Mouse (Mus musculus) lung, adult 2 months (tissue): ENCODE data around the gene Rnf114. TPM values are rescaled to one million over a fixed set of nuclear protein-coding genes. Genes with fewer than 3 reads are reported as not detected.
A peak's percentile ranks its signal among the peaks of the same experiment; 100 is the strongest.

Experiments
- DNase-seq: peaks from one replicate; pipeline ENCODE4 v3.0.0; 2022
- H3K4me1 ChIP-seq: fragments of 200-500 bp; 2 replicates; pipeline ENCODE4 v1.6.1; 2011; ENCODE audit warnings: low read length; ENCODE audit not compliant: control insufficient read depth, insufficient read depth
- H3K4me3 ChIP-seq: fragments of 200-500 bp; replicated peaks from 2 replicates; pipeline ENCODE3; 2011; ENCODE audit warnings: low read depth, mild to moderate bottlenecking, control low read depth, low read length; ENCODE audit errors: extremely low read depth
- CTCF ChIP-seq: fragments of 200-500 bp; IDR thresholded peaks from 2 replicates; pipeline ENCODE4 v1.5.1; 2011; ENCODE audit warnings: mild to moderate bottlenecking, low read length, control low read depth; ENCODE audit not compliant: insufficient read depth
- POLR2A ChIP-seq: fragments of 200-500 bp; IDR thresholded peaks from 2 replicates; pipeline ENCODE4 v1.6.1; 2011; ENCODE audit warnings: low read depth, mild to moderate bottlenecking, control low read depth, low read length, borderline replicate concordance; ENCODE audit errors: extremely low read depth
- WGBS: fragments of 180-500 bp; shearing (Covaris S2); methylation state at CpG from one replicate; pipeline ENCODE4 v1.1.7; 2018; 5-methylcytosine and 5-hydroxymethylcytosine counted together
- polyA plus RNA-seq: library from polyadenylated mRNA; depleted of rRNA; stranded (reverse); fragments of >200 nt; gene quantifications from 2 replicates; pipeline ENCODE4 v1.2.3, GENCODE M21; 2012

Gene Rnf114
- polyA plus RNA-seq, 1 experiment, result 122 TPM

DNA sequence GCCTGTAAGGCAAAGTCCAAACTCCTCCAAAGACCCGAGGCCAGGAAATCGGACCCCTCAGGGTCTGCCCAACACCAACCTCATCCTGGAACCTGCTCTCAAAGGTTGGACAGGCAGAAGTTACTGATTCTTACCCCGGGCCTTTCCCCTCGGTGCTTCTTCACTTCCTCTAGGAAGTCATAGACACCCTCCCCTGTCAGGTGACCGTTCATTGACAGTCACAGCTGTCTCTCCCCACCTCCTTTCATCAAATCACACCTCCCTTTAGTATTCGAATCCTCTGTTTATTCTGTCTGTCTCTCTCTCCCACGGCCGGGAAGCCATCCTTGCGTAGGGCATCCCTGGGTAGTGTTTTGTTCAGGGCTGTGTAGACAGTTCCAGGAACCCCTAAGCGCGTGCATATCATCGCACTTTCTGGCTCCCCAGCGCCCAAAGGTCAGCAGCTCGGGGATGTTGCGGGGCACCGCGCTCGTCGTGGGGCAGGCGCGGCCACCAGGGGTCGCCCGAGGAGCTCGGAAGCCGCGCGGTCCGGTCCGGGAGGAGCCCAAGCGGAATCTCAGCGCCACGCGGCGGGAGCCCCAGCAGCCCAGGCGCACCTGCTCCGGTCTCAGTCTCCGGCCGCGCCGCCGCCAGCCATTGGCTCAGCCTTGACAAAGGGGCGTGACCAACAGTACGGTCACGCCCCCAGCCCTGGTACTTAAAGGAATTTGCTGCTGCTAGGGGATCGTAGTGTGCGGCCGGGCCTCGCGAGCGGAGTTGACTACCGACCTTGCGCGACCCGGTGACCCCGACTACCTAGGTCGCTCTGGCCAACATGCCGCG is 45.2 kb downstream of the Rnf114 start, which contains the start of gene Snai1:
TSS of gene Snai1 (plus strand) at position 720 of the 822 bp plus-strand sequence.
- WGBS, result 1% methylated on average over 57 of the region's 58 CpGs
- Histone ChIP-seq H3K4me3 (peak within 1 kb of the TSS; percentile 65), H3K4me1 (peaks cover 4% of the 10 kb centered on the region; the same call in 1 of the 2 replicates)
- peak; percentile 86 for DNase-seq
- TF ChIP-seq CTCF (no peak), POLR2A (peak; percentile 98)

DNA sequence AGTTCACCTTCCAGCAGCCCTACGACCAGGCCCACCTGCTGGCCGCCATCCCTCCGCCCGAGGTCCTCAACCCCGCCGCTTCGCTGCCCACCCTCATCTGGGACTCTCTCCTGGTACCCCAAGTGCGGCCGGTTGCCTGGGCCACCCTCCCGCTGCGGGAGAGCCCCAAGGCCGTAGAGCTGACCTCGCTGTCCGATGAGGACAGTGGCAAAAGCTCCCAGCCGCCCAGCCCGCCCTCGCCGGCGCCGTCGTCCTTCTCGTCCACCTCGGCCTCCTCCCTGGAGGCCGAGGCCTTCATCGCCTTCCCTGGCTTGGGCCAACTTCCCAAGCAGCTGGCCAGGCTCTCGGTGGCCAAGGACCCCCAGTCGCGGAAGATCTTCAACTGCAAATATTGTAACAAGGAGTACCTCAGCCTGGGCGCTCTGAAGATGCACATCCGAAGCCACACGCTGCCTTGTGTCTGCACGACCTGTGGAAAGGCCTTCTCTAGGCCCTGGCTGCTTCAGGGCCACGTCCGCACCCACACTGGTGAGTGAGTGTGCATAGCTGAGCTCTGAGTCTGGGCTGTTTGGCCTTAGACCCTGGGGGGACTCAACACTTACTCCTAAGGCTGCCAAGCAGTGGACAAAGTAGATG is 46.3 kb downstream of the Rnf114 start:
- peak; percentile 36 for DNase-seq
- Histone ChIP-seq H3K4me1 (peaks cover 15% of the 10 kb centered on the region; the same call in 1 of the 2 replicates), H3K4me3 (peak overlapping the region; percentile 65)
- no peak for TF ChIP-seq POLR2A
- TF ChIP-seq CTCF, result no peak
- WGBS, result 55% methylated on average over 33 of the region's 34 CpGs

DNA sequence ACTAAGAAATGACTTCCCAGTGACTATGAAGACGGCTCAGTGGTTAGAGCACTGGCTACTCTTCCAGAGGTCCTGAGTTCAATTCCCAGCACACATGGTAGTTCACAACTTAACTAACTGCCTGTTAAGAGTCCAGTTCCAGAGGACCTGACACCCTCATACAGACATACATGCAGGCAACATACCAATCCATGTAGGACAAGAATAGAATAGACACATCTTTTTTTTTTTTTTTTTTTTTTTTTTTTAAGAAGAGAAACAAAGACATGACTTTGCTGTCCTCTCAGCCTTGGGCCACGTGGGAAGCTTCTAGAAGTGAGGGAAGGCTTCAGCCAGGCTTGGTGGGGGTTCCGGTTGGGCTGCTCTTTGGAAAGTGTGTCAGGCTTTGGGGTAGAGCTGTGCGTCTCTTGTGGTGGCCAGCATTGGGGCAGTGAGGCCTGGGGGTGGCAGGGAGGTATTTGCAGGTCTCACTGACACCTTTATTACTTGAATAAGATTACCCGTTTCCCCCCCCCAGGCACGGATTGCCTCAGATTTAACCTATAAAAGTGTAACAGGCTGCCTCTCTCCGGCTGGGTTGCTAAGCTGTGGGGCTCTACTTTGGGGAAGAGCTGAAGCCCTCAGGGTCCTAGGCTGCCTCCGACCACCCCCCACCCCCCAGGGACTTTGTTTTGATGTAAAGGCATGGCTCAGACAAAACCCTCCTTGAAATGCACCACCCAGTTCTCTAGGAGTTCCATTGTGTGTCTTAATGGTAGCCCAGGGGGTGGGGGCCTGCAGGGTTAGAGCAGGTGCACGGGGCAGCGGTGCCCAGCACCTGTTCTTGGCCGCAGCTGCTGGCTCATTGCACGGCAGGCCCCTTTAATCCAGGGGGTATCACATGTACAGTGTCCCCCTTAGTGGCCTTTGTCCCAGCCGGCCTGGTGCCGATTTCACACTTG is 47.4 kb downstream of the Rnf114 start:
- TF ChIP-seq POLR2A, result no peak
- TF ChIP-seq CTCF, result no peak
- 60% methylated on average over 14 of the region's 14 CpGs for WGBS
- peaks cover 20% of the 10 kb centered on the region; the same call in 1 of the 2 replicates for H3K4me1 ChIP-seq
- DNase-seq, result no peak
- peak overlapping the region; percentile 61 for H3K4me3 ChIP-seq

DNA sequence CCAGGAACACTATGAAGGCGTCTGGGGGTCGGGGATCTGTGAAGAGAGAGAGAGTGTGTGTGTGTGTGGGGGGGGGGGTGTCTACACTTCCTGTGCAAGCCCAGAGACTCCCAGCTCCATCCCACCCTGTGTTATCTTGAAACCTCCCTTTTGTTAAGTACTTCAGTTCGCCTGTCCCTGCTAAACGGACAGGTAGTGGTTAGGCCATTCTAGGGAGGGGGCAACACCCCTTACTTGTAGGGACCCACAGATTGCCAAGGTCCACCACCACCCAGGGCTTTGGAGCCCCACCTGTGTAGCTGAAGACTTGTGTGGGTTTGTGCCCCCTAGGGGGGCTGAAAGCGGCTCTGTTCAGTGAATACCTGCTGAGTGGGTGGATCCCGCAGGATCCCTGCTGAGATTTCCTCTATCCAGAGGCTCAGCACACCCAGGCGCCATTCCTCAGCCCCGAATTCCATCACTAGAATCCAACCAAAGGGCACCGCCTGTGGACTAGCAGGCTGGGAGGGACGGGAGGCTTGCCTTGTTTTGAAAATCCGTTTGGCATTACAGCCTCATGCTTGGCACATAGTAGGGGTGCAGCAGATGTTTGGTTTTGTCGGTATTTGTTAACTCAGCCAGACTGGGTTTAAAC is 48.1 kb downstream of the Rnf114 start:
- 55% methylated on average over 12 of the region's 12 CpGs for WGBS
- Histone ChIP-seq H3K4me3 (peak overlapping the region; percentile 50), H3K4me1 (peaks cover 20% of the 10 kb centered on the region; the same call in 1 of the 2 replicates)
- TF ChIP-seq POLR2A (no peak), CTCF (no peak)
- DNase-seq, result no peak

DNA sequence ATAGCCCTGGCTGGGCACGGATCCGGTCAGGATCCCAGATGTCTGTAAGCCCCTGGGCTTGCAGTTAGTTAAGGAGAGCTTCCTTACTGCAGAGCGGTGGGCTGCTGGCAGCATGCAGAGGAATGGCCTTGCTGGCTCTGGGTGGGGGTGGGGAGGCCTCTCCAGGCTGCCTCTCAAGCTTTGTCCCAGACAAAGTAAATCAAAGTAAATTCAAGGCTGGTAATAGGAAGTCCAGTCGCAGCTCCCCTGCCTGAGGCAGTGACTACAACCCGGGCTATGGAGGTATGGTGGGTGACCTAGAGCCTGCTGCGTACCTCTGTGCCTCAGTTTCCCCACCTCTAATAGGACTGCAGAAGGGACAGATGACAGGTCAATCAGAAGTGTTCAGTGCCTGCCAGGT is 48.9 kb downstream of the Rnf114 start:
- no peak for TF ChIP-seq CTCF
- no peak for TF ChIP-seq POLR2A
- 57% methylated on average over 6 of the region's 6 CpGs for WGBS
- peaks cover 20% of the 10 kb centered on the region; the same call in 1 of the 2 replicates for H3K4me1 ChIP-seq
- peak overlapping the region; percentile 6 for H3K4me3 ChIP-seq
- DNase-seq, result no peak

DNA sequence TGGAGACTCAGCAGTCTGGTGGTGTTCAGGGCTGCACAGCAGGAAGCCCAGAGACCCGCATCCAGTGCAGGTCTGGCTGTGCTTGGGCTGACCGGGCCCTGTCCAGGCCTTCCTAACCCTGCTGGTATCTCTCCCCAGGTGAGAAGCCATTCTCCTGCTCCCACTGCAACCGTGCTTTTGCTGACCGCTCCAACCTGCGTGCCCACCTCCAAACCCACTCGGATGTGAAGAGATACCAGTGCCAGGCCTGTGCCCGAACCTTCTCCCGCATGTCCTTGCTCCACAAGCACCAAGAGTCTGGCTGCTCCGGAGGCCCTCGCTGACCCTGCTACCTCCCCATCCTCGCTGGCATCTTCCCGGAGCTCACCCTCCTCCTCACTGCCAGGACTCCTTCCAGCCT is 49.3 kb downstream of the Rnf114 start:
- TF ChIP-seq CTCF (no peak), POLR2A (no peak)
- Histone ChIP-seq H3K4me3 (no peak overlapping the region), H3K4me1 (peaks cover 20% of the 10 kb centered on the region; the same call in 1 of the 2 replicates)
- no peak for DNase-seq
- 71% methylated on average over 12 of the region's 12 CpGs for WGBS

DNA sequence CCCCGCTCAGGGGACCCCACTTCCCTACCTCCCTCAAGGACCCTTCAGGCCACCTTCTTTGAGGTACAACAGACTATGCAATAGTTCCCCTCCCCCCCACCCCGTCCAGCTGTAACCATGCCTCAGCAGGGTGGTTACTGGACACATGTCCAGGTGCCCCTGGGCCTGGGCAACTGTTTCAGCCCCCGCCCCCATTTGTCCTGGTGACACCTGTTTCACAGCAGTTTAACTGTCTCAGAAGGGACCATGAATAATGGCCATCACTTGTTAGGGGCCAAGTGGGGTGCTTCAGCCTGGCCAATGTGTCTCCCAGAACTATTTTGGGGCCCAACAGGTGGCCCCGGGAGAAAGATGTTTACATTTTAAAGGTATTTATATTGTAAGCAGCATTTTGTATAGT is 49.9 kb downstream of the Rnf114 start:
- no peak for DNase-seq
- 67% methylated on average over 4 of the region's 4 CpGs for WGBS
- no peak overlapping the region for H3K4me3 ChIP-seq

DNA sequence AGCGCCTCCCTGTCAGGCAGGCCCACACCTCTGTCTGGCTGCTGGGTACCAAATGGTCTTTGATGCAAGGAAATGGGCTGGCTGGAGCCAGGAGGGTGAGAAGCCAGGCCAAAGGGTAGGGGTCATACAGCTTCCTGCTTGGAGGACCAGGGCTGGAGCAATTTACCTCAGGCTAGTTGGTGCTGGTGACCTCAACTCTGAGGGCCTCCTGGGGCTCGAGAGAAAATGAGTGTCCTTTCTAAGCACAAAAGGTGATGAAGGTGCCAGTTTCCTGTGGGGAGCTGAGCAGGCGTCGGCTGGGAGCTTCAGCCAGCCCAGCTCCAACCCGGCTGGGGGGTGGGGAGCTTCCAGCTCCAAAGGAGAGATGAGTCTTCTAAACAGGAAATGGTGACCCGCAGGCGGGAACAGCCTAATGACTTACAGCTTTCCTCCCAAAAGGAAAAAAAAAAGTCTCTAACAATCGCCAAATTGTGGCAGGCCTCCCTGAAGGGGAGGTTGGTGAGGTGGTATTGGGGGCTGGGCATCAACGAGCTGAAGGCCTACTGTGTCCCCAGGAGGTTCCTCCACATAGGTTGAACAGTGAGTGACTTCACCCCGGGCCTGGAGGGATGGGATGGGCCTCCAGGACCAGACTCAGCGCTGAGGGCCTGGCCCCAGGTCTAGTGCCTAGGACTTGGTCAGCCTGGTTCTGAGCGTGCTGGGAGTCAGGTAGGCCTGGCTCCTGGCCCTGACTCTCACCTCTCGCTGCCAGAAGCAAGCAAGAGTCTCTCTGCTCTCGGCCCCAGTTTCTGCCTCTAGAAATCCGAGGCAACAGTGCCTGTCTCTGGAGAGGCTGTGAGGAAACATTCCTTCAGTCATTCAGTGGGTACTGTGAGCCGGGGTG is 50.9 kb downstream of the Rnf114 start:
- peak; percentile 60 for DNase-seq
- peaks cover 20% of the 10 kb centered on the region; the same call in 1 of the 2 replicates for H3K4me1 ChIP-seq
- 19% methylated on average over 16 of the region's 16 CpGs for WGBS
- TF ChIP-seq POLR2A (0 out of 2 replicates have a peak, but pooled peaks have one; percentile 1), CTCF (no peak)
- H3K4me3 ChIP-seq, result no peak overlapping the region

More for the DNA sequence above, 49.9 kb downstream of the Rnf114 start:
- H3K4me1 ChIP-seq, result peaks cover 20% of the 10 kb centered on the region; the same call in 1 of the 2 replicates
- TF ChIP-seq POLR2A (no peak), CTCF (no peak)
